ENCODE assay signal across 20 mouse cellular contexts in the genomic region with DNA sequence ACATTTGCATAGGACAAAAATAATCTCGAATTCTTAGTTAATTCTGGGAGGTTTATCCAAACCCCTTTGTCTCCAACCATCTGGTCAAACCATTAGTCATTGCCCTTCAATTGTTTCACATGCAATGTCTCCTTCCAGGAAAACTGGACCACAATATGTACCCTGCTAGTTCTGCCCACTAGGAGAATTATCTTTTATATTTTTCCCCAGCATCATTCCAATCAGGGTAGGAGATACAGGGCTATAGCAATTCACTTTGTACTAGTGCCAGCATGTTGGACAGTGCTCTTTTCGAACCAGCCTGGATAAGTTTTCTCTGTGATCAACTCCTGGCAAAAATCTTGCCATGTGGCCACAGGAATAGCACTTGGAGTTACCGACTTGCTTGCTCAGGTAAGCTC.
A peak's percentile ranks its signal among the peaks of the same experiment; 100 is the strongest.
DNase-seq lines count a peak whose midpoint lies in the region; ATAC-seq lines count a peak whose summit lies in the region.
"Had no signal": no experiment of that assay in that cellular context is flagged by ENCODE, and none has a peak within 500 bp of the region (broad histone marks: within the 10 kb centered on the region; RNA-seq: fewer than 3 reads in every experiment).

No protein-coding gene starts in this region.

- no peaks in the 10 kb centered on the region for H3K4me1 ChIP-seq in hindbrain, embryonic 15.5 days (replicated peaks)
- no peaks in the 10 kb centered on the region for H3K4me1 ChIP-seq in hindbrain, embryonic 14.5 days (replicated peaks; ENCODE audit: control insufficient read depth, insufficient read depth, low read length)
- no peaks in the 10 kb centered on the region for H3K4me1 ChIP-seq in intestine, embryonic 16.5 days (ENCODE audit: control insufficient read depth, insufficient read depth, low read length)
- H3K4me1 ChIP-seq: embryonic facial prominence, embryonic 10.5 days; limb, embryonic 12.5 days; liver, embryonic 12.5 days had no signal

- 0 out of 2 replicates have a peak, but pooled peaks have one; percentile 42 for ATAC-seq in hindbrain, embryonic 15.5 days (ENCODE audit: low FRiP score, low read depth)
- no peak for ATAC-seq in hindbrain, embryonic 14.5 days (ENCODE audit: low FRiP score)
- no peak for ATAC-seq in intestine, embryonic 16.5 days
- ATAC-seq: liver, embryonic 12.5 days had no signal

- no peaks in the 10 kb centered on the region for H3K27me3 ChIP-seq in hindbrain, embryonic 15.5 days
- H3K27me3 ChIP-seq in hindbrain, embryonic 14.5 days (ENCODE audit: control insufficient read depth, insufficient read depth, low read length): no peaks in the 10 kb centered on the region
- H3K27me3 ChIP-seq in intestine, embryonic 16.5 days (replicated peaks; ENCODE audit: control insufficient read depth, insufficient read depth, low read length): no peaks in the 10 kb centered on the region
- H3K27me3 ChIP-seq: limb, embryonic 12.5 days; liver, embryonic 12.5 days had no signal

- H3K9ac ChIP-seq in hindbrain, embryonic 15.5 days: no peak overlapping the region
- no peak overlapping the region for H3K9ac ChIP-seq in hindbrain, embryonic 14.5 days
- H3K9ac ChIP-seq in intestine, embryonic 16.5 days (ENCODE audit: low read depth, low read length): no peak overlapping the region
- H3K9ac ChIP-seq: limb, embryonic 12.5 days; liver, embryonic 12.5 days; lung, embryonic 14.5 days had no signal

- H3K27ac ChIP-seq in hindbrain, embryonic 15.5 days (replicated peaks): no peak overlapping the region
- no peak overlapping the region for H3K27ac ChIP-seq in hindbrain, embryonic 14.5 days
- H3K27ac ChIP-seq in intestine, embryonic 16.5 days (ENCODE audit: low read length): no peak overlapping the region
- H3K27ac ChIP-seq: embryonic facial prominence, embryonic 10.5 days; heart, adult 2 months; limb, embryonic 12.5 days; liver, embryonic 12.5 days had no signal

- 75% methylated on average over 3 of the region's 3 CpGs for WGBS in hindbrain, embryonic 15.5 days
- WGBS in hindbrain, embryonic 14.5 days: 77% methylated on average over 3 of the region's 3 CpGs
- WGBS in intestine, embryonic 16.5 days: 79% methylated on average over 3 of the region's 3 CpGs

- no peak overlapping the region for H3K4me2 ChIP-seq in hindbrain, embryonic 15.5 days
- no peak overlapping the region for H3K4me2 ChIP-seq in hindbrain, embryonic 14.5 days (replicated peaks)
- H3K4me2 ChIP-seq in intestine, embryonic 16.5 days (ENCODE audit: low read depth, low read length): no peak overlapping the region
- H3K4me2 ChIP-seq: limb, embryonic 12.5 days; liver, embryonic 12.5 days; lung, embryonic 14.5 days had no signal

- DNase-seq in hindbrain, embryonic 14.5 days (ENCODE audit: low spot score): no peak
- DNase-seq in Muller cell, postnatal 12 days (ENCODE audit: inconsistent ontology term): peak; percentile 79
- peak; percentile 36 for DNase-seq in cerebellum, adult 11 months
- DNase-seq in cerebellum, postnatal 10 days: peak; percentile 49 to 54
- no peak for DNase-seq in testis, postnatal 10 days (ENCODE audit: low spot score)
- DNase-seq: adrenal gland, adult 8-10 months; gastrocnemius, postnatal 10 days; heart, adult 2 months; heart, postnatal 36 days; kidney, adult 2 months; kidney, postnatal 10 days; lung, embryonic 14.5 days; lung, postnatal 36 days; retina, postnatal 1 day; thymus, postnatal 14 days had no signal

- no peak overlapping the region for H3K4me3 ChIP-seq in hindbrain, embryonic 15.5 days
- H3K4me3 ChIP-seq in hindbrain, embryonic 14.5 days (replicated peaks; ENCODE audit: low read length): no peak overlapping the region
- H3K4me3 ChIP-seq in intestine, embryonic 16.5 days (ENCODE audit: low read length): no peak overlapping the region
- H3K4me3 ChIP-seq: embryonic facial prominence, embryonic 10.5 days; heart, adult 2 months; limb, embryonic 12.5 days; liver, embryonic 12.5 days had no signal

- H3K9me3 ChIP-seq in hindbrain, embryonic 15.5 days: no peaks in the 10 kb centered on the region
- H3K9me3 ChIP-seq in hindbrain, embryonic 14.5 days (ENCODE audit: control insufficient read depth, low read length): no peaks in the 10 kb centered on the region
- H3K9me3 ChIP-seq in intestine, embryonic 16.5 days (ENCODE audit: control insufficient read depth, low read length): no peaks in the 10 kb centered on the region
- H3K9me3 ChIP-seq: embryonic facial prominence, embryonic 10.5 days; limb, embryonic 12.5 days; liver, embryonic 12.5 days had no signal

- H3K36me3 ChIP-seq in hindbrain, embryonic 15.5 days: no peaks in the 10 kb centered on the region
- H3K36me3 ChIP-seq in hindbrain, embryonic 14.5 days (replicated peaks; ENCODE audit: control insufficient read depth, insufficient read depth): no peaks in the 10 kb centered on the region
- H3K36me3 ChIP-seq in intestine, embryonic 16.5 days (ENCODE audit: control insufficient read depth, insufficient read depth, low read length): no peaks in the 10 kb centered on the region
- H3K36me3 ChIP-seq: embryonic facial prominence, embryonic 10.5 days; limb, embryonic 12.5 days; liver, embryonic 12.5 days had no signal

Comparison
In these comparisons a context has a peak if more than half of its experiments do, and no peak if none do; other contexts are left out.
1. DNase-seq: peak in Muller cell, postnatal 12 days (single experiment), cerebellum, adult 11 months (single experiment) and cerebellum, postnatal 10 days (2 of 2); none in hindbrain, embryonic 14.5 days (single experiment) and testis, postnatal 10 days (single experiment).